Mouse (Mus musculus) myocyte (in vitro differentiated cells): ENCODE data around the gene Meis2. TPM values are rescaled to one million over a fixed set of nuclear protein-coding genes. Genes with fewer than 3 reads are reported as not detected.

Experiments used
- H3K27me3 ChIP-seq: one replicate; pipeline ENCODE4 v1.6.1; 2011; ENCODE audit not compliant: control insufficient read depth, insufficient read depth, insufficient read length
- H3K36me3 ChIP-seq: one replicate; pipeline ENCODE4 v1.6.1; 2011; ENCODE audit not compliant: control insufficient read depth, insufficient read depth
- H3K4me2 ChIP-seq: one replicate; pipeline ENCODE4 v1.6.1; 2011; ENCODE audit warnings: low read depth, control low read depth
- H3K4me3 ChIP-seq: one replicate; pipeline ENCODE4 v1.5.1; 2011; ENCODE audit warnings: mild to moderate bottlenecking, control low read depth, moderate library complexity
- H3K79me2 ChIP-seq: one replicate; pipeline ENCODE4 v1.6.1; 2011; ENCODE audit not compliant: control insufficient read depth, insufficient read depth
- H3ac ChIP-seq: one replicate; pipeline ENCODE4 v1.6.1; 2011; ENCODE audit not compliant: control insufficient read depth, insufficient read length
- CEBPB ChIP-seq: IDR thresholded peaks from 2 replicates; pipeline ENCODE4 v1.6.1; 2011; ENCODE audit warnings: mild to moderate bottlenecking, moderate library complexity; ENCODE audit not compliant: poor library complexity, insufficient read depth, severe bottlenecking
- E2F4 ChIP-seq: IDR thresholded peaks from one replicate; pipeline ENCODE4 v1.6.1; 2011; ENCODE audit warnings: mild to moderate bottlenecking, control low read depth, moderate library complexity; ENCODE audit not compliant: insufficient read depth
- MAX ChIP-seq: IDR thresholded peaks from one replicate; pipeline ENCODE4 v1.6.1; 2011; ENCODE audit warnings: low read depth, mild to moderate bottlenecking, control low read depth
- MYOD1 ChIP-seq, 3 experiments: IDR thresholded peaks; one replicate each; pipeline ENCODE4 v1.6.1; 2011; ENCODE audit warnings: control low read depth in 2 of 3, low read depth in 2 of 3, mild to moderate bottlenecking in 2 of 3, moderate library complexity in 1 of 3; ENCODE audit not compliant: insufficient read length in 2 of 3, control insufficient read depth in 1 of 3
- MYOG ChIP-seq, 3 experiments: IDR thresholded peaks; one replicate each; pipeline ENCODE4 v1.6.1; 2011; ENCODE audit warnings: control low read depth in 2 of 3, low read depth in 2 of 3, mild to moderate bottlenecking in 2 of 3; ENCODE audit not compliant: insufficient read length in 2 of 3, control insufficient read depth in 1 of 3, insufficient read depth in 1 of 3
- POLR2A ChIP-seq: IDR thresholded peaks from one replicate; pipeline ENCODE4 v1.6.1; 2011; ENCODE audit warnings: low read depth, mild to moderate bottlenecking, control low read depth, moderate library complexity; ENCODE audit not compliant: insufficient read length
- POLR2AphosphoS2 ChIP-seq: IDR thresholded peaks from one replicate; pipeline ENCODE4 v1.6.1; 2011; ENCODE audit warnings: low read depth, control low read depth; ENCODE audit not compliant: insufficient read length
- REST ChIP-seq: IDR thresholded peaks from one replicate; pipeline ENCODE4 v1.6.1; 2011; ENCODE audit warnings: mild to moderate bottlenecking, control low read depth, moderate library complexity; ENCODE audit not compliant: insufficient read depth, insufficient read length
- SRF ChIP-seq: IDR thresholded peaks from one replicate; pipeline ENCODE4 v1.6.1; 2011; ENCODE audit warnings: low read depth; ENCODE audit not compliant: control insufficient read depth, insufficient read length
- TCF12 ChIP-seq: IDR thresholded peaks from one replicate; pipeline ENCODE4 v1.6.1; 2011; ENCODE audit warnings: mild to moderate bottlenecking, control low read depth; ENCODE audit not compliant: poor library complexity, insufficient read depth, severe bottlenecking
- TCF3 ChIP-seq: IDR thresholded peaks from one replicate; pipeline ENCODE4 v1.6.1; 2011; ENCODE audit warnings: low read depth, control low read depth; ENCODE audit not compliant: insufficient read length
- USF1 ChIP-seq: IDR thresholded peaks from one replicate; pipeline ENCODE4 v1.6.1; 2011; ENCODE audit warnings: low read depth, mild to moderate bottlenecking, control low read depth, moderate library complexity
- polyA plus RNA-seq: library from polyadenylated mRNA; unstranded; fragments of >200 nt; fragmentation: generic; extraction: Trizol; gene quantifications from one replicate; pipeline ENCODE4 v1.2.1, GENCODE M21; 2012; ENCODE audit warnings: missing spikeins

Gene Meis2
- polyA plus RNA-seq, 1 experiment, result 9.3 TPM

DNA sequence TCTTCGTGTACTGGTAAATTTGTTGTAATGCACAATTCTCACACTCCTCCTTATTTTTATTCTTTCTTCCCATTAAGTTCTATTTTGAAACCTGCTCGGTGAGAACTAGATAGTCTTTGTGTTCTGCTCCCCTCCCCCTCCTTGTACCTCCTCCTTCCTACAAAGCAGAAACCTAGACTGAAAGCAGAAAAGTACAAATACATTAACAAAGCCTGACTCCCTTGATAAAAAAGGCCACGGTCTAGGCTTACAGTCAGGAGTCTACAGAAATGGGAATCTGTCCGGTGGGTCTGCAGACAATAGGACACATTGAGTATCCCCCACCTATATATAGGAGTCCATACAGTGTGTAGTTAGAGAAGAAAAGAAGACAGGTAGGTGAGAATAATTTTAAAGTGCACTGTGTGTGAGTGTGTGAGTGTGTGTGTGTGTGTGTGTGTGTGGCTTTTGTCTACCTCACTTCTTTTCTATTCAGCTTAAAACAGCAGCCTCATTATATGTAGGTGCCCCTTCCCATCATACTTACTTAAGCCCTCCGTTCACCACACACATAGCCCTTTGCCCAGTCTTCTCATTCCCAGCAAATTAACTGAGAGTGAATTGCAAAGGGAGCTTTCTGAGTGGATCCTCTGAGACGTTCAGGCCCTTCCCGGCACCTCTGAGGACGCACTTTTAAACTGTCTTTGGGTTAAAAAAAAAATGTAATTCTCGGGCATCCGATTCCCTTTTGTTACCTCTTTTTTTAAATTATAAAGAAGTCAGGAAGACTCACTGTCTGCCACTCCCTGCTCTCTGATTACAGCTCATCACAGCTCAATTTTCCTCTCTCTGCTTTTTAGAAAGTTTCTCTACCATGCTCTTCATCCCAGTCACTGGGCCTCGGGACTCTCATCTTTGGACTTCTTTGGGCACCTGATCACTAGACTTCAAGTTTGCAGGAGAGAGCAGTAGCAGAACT lies 208.2 kb downstream of the Meis2 start:
- Histone ChIP-seq H3ac (no peak overlapping the region), H3K79me2 (no peaks in the 10 kb centered on the region), H3K4me2 (peak overlapping the region; percentile 82), H3K36me3 (no peaks in the 10 kb centered on the region), H3K27me3 (no peaks in the 10 kb centered on the region), H3K4me3 (no peak overlapping the region)
- TF ChIP-seq CEBPB (no peak), USF1 (no peak), POLR2A (no peak), POLR2AphosphoS2 (no peak), TCF12 (no peak), MYOG (IDR thresholded peaks at IDR 0.05; ENCODE audit: control insufficient read depth in 1 of 3, insufficient read depth in 1 of 3, insufficient read length in 2 of 3, low read depth in 2 of 3) (no peak), MAX (no peak), MYOD1 (IDR thresholded peaks at IDR 0.05; ENCODE audit: control insufficient read depth in 1 of 3, insufficient read length in 2 of 3, low read depth in 2 of 3) (no peak), E2F4 (no peak)

- Histone ChIP-seq H3K36me3 (no peaks in the 10 kb centered on the region), H3K4me3 (peak overlapping the region; percentile 40), H3K4me2 (peak overlapping the region; percentile 82), H3K79me2 (no peaks in the 10 kb centered on the region), H3K27me3 (no peaks in the 10 kb centered on the region), H3ac (no peak overlapping the region)
- TF ChIP-seq MAX (no peak), MYOD1 (IDR thresholded peaks at IDR 0.05; ENCODE audit: control insufficient read depth in 1 of 3, insufficient read length in 2 of 3, low read depth in 2 of 3) (no peak), POLR2AphosphoS2 (no peak), POLR2A (no peak), E2F4 (no peak), MYOG (IDR thresholded peaks at IDR 0.05; ENCODE audit: control insufficient read depth in 1 of 3, insufficient read depth in 1 of 3, insufficient read length in 2 of 3, low read depth in 2 of 3) (no peak), TCF3 (no peak), SRF (no peak), USF1 (no peak)
Measured at GRCm38 (mm10) chr2:115856401-115857073, 209.1 kb downstream of the Meis2 start.

DNA sequence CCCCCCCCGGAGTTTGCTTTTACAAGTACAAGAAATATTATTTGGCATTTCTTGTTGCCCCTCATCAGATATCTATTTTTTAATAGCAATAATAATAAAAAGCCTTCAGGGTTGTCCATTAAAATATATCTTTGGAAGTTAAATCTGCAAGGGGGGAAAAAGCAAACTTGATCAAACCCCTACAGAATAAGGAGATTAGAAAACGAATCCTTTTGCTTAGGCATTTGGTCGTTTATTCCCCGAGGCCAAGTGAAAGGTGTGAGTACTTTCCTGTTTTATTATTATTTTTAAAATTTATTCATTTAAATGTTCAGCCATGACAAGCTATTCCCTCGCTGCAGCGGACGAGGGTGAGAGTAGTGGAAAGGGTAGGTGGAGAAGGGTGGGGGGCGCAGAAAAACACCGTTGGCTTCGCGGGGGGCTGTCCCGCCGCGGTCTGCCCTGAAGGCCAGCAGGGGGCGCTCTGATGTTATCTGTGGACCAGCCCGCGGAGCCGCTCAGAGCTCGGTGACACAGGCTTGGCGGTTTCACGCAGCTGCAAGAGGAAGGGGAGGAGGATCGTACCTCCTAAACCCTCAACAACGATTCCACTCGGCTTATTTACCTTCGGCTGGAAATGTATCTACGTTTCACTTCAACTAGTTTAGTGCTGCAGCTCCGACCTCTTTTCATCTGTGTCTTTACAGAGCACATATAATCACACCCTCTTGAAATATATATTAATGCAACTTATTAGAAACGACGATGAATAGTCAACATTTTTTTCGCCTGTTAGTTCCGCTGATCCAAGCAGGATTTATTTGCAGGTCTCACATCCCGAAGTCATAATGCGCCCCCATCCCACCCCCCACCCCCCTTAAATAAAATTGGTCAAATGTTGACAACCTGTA lies 209.9 kb downstream of the Meis2 start:
- Histone ChIP-seq H3K79me2 (no peaks in the 10 kb centered on the region), H3K36me3 (no peaks in the 10 kb centered on the region), H3K4me2 (peak overlapping the region; percentile 82), H3ac (no peak overlapping the region), H3K27me3 (no peaks in the 10 kb centered on the region), H3K4me3 (peak overlapping the region; percentile 40)
- TF ChIP-seq MYOD1 (IDR thresholded peaks at IDR 0.05; ENCODE audit: control insufficient read depth in 1 of 3, insufficient read length in 2 of 3, low read depth in 2 of 3) (peak in 2 of 3 experiments; percentile 26 to 38), E2F4 (no peak), REST (no peak), MAX (no peak), SRF (no peak), USF1 (no peak), CEBPB (no peak), POLR2A (peak; percentile 41), MYOG (IDR thresholded peaks at IDR 0.05; ENCODE audit: control insufficient read depth in 1 of 3, insufficient read depth in 1 of 3, insufficient read length in 2 of 3, low read depth in 2 of 3) (peak in 1 of 3 experiments; percentile 56), TCF3 (no peak), POLR2AphosphoS2 (peak; percentile 85), TCF12 (no peak)

- Histone ChIP-seq H3K36me3 (no peaks in the 10 kb centered on the region), H3K27me3 (no peaks in the 10 kb centered on the region), H3K4me3 (no peak overlapping the region), H3ac (no peak overlapping the region), H3K4me2 (no peak overlapping the region), H3K79me2 (no peaks in the 10 kb centered on the region)
- TF ChIP-seq POLR2A (no peak), MAX (no peak), TCF12 (no peak), MYOD1 (IDR thresholded peaks at IDR 0.05; ENCODE audit: control insufficient read depth in 1 of 3, insufficient read length in 2 of 3, low read depth in 2 of 3) (no peak), POLR2AphosphoS2 (no peak), REST (no peak), MYOG (IDR thresholded peaks at IDR 0.05; ENCODE audit: control insufficient read depth in 1 of 3, insufficient read depth in 1 of 3, insufficient read length in 2 of 3, low read depth in 2 of 3) (no peak), E2F4 (no peak), CEBPB (no peak), TCF3 (no peak), SRF (no peak), USF1 (no peak)
Measured at GRCm38 (mm10) chr2:115854828-115855311, 210.8 kb downstream of the Meis2 start.
